Mouse (Mus musculus) frontal cortex, postnatal 10 days (tissue): ENCODE measurements at regions not wholly inside any gene's neighbourhood (a gene's known extent, or its start where the extent isn't known, plus 50 kb on each side); places are given as distances from the start of the nearest gene placed in this dataset.
"Not testable (repeated sequence)": the region's sequence is repeated elsewhere in the genome, so short reads cannot be mapped to it uniquely, and the experiment has no call there.

Source experiments
- DNase-seq, 2 experiments: peaks; one replicate each; pipeline ENCODE4 v3.0.0; 2022; ENCODE audit warnings: low spot score in 2 of 2, mixed read lengths in 1 of 2

- DNase-seq = no peak
Measured at GRCm38 (mm10) chr1:157048996-157049395, 59.5 kb downstream of the Tex35 start.

GRCm38 (mm10) chr1:157048201-157048923, 60.1 kb downstream of the Tex35 start:
- no peak for DNase-seq

- peak in 1 of 2 experiments; percentile 53 for DNase-seq
Measured at GRCm38 (mm10) chr1:157047751-157048200, 60.7 kb downstream of the Tex35 start.

GRCm38 (mm10) chr1:157046760-157047182, 61.7 kb downstream of the Tex35 start:
- DNase-seq = no peak

GRCm38 (mm10) chr1:157039836-157040196, 68.7 kb downstream of the Tex35 start:
- no peak for DNase-seq

GRCm38 (mm10) chr1:157039016-157039835, 69.3 kb downstream of the Tex35 start:
- DNase-seq = peak; percentile 70

- DNase-seq = no peak
Measured at GRCm38 (mm10) chr1:157038111-157039008, 70.1 kb downstream of the Tex35 start.

GRCm38 (mm10) chr1:157037246-157037991, 71.1 kb downstream of the Tex35 start:
- DNase-seq = no peak

GRCm38 (mm10) chr1:157036779-157037178, 71.7 kb downstream of the Tex35 start:
- DNase-seq = no peak

GRCm38 (mm10) chr1:157035221-157035620, 73.3 kb downstream of the Tex35 start:
- DNase-seq = not testable (repeated sequence)

- no peak for DNase-seq
Measured at GRCm38 (mm10) chr1:157028682-157029081, 79.8 kb downstream of the Tex35 start.

GRCm38 (mm10) chr1:157027681-157028080, 80.8 kb downstream of the Tex35 start:
- DNase-seq = no peak

GRCm38 (mm10) chr1:157023462-157023861, 84.0 kb upstream of the Ralgps2 start:
- DNase-seq = no peak

- DNase-seq = no peak
Measured at GRCm38 (mm10) chr1:157022456-157023435, 83.3 kb upstream of the Ralgps2 start.

- DNase-seq = no peak
Measured at GRCm38 (mm10) chr1:157019892-157020291, 80.5 kb upstream of the Ralgps2 start.

- no peak for DNase-seq
Measured at GRCm38 (mm10) chr1:157018726-157019125, 79.3 kb upstream of the Ralgps2 start.

GRCm38 (mm10) chr1:157017198-157017994, 78.0 kb upstream of the Ralgps2 start:
- DNase-seq = no peak

- DNase-seq = no peak
Measured at GRCm38 (mm10) chr1:157016625-157017024, 77.2 kb upstream of the Ralgps2 start.
